Mouse (Mus musculus) ES-Bruce4 (cell line): ENCODE data around the gene Gskip.

Experiments used
- CTCF ChIP-seq: IDR thresholded peaks from one replicate; pipeline ENCODE4 v1.8.1; 2011; ENCODE audit warnings: low read depth, low read length
- EP300 ChIP-seq: IDR thresholded peaks from 2 replicates; pipeline ENCODE4 v1.6.1; 2011; ENCODE audit warnings: low read depth, low read length; ENCODE audit not compliant: insufficient read depth
- POLR2A ChIP-seq: IDR thresholded peaks from one replicate; pipeline ENCODE4 v1.8.1; 2011; ENCODE audit warnings: low read length; ENCODE audit not compliant: insufficient read depth

DNA sequence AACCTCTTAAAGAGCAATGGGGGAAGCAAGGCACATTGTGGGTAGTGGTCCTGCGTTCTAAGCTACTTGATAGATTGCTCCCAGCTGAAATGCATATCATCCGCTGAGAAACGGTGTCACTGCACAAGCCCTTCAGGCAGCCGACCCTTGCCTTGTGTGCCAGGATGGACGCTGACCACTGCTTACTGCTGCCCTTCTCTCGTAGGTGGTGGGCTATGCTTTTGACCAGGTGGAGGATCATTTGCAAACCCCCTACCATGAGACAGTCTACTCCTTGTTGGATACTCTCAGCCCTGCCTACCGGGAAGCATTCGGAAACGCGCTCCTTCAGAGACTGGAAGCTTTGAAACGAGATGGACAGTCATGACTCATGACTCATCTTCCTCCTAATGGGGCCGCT, 15.8 kb downstream of the Gskip start:
- TF ChIP-seq CTCF (no peak), POLR2A (no peak), EP300 (no peak)
